34 mouse cellular contexts compared by ENCODE assay signal in genomic region chr4:84433324-84433723, GRCm38 (mm10).
"Had no signal": no experiment of that assay in that cellular context is flagged by ENCODE, and none has a peak within 500 bp of the region (broad histone marks: within the 10 kb centered on the region; RNA-seq: fewer than 3 reads in every experiment).

No protein-coding gene starts in this region.

- ATAC-seq: hindbrain, embryonic 16.5 days; hindbrain, postnatal 0 days; inflammation-experienced regulatory T-cells, adult 6 months; intestine, embryonic 15.5 days; intestine, embryonic 16.5 days; intestine, postnatal 0 days had no signal

- H3K27ac ChIP-seq: heart, embryonic 10.5 days; heart, embryonic 13.5 days; heart, embryonic 15.5 days; hindbrain, embryonic 10.5 days; hindbrain, embryonic 12.5 days; hindbrain, embryonic 13.5 days; hindbrain, embryonic 14.5 days; hindbrain, embryonic 15.5 days; hindbrain, postnatal 0 days; intestine, embryonic 15.5 days; kidney, embryonic 15.5 days; kidney, postnatal 0 days; layer of hippocampus, adult 2 months had no signal

- DNase-seq: heart, postnatal 10 days; heart, postnatal 14 days; heart, postnatal 36 days; heart, postnatal 4 days; kidney, adult 11 months; kidney, adult 18-20 months; kidney, adult 2 months; kidney, adult 8-10 months; kidney, adult 9 months; kidney, postnatal 10 days; kidney, postnatal 14 days; kidney, postnatal 25 days; kidney, postnatal 36 days; kidney, postnatal 4 days; layer of hippocampus, adult 9-11 months; layer of hippocampus, postnatal 36 days had no signal

- H3K9me3 ChIP-seq: heart, embryonic 10.5 days; heart, embryonic 12.5 days; heart, embryonic 13.5 days; heart, embryonic 15.5 days; hindbrain, embryonic 10.5 days; hindbrain, embryonic 12.5 days; hindbrain, embryonic 13.5 days; hindbrain, embryonic 15.5 days; intestine, embryonic 15.5 days; kidney, embryonic 15.5 days had no signal

- H3K4me3 ChIP-seq: heart, embryonic 10.5 days; heart, embryonic 12.5 days; heart, embryonic 13.5 days; heart, embryonic 15.5 days; hindbrain, embryonic 10.5 days; hindbrain, embryonic 12.5 days; hindbrain, embryonic 13.5 days; hindbrain, embryonic 15.5 days; intestine, embryonic 15.5 days; kidney, embryonic 15.5 days; layer of hippocampus, adult 2 months had no signal

- H3K36me3 ChIP-seq: heart, embryonic 10.5 days; heart, embryonic 12.5 days; heart, embryonic 13.5 days; heart, embryonic 15.5 days; hindbrain, embryonic 10.5 days; hindbrain, embryonic 12.5 days; hindbrain, embryonic 13.5 days; hindbrain, embryonic 15.5 days; intestine, embryonic 15.5 days; kidney, embryonic 15.5 days had no signal

- H3K27me3 ChIP-seq: heart, embryonic 12.5 days; heart, embryonic 13.5 days; heart, embryonic 15.5 days; hindbrain, embryonic 12.5 days; hindbrain, embryonic 13.5 days; hindbrain, embryonic 15.5 days; intestine, embryonic 15.5 days; kidney, embryonic 15.5 days had no signal

- H3K4me1 ChIP-seq: heart, embryonic 12.5 days; heart, embryonic 13.5 days; heart, embryonic 15.5 days; hindbrain, embryonic 10.5 days; hindbrain, embryonic 15.5 days; kidney, embryonic 15.5 days had no signal
